Mouse (Mus musculus) CD4-positive naive resting alpha-beta T cell, adult 57 days (primary cell): ENCODE results near the gene Bbs5. TPM values are rescaled to one million over a fixed set of nuclear protein-coding genes. Genes with fewer than 3 reads are reported as not detected.

Experiments
- total RNA-seq: library from RNA; stranded (reverse); gene quantifications from one replicate; pipeline ENCODE4 v1.2.4, GENCODE M21; 2023

Bbs5 gene
- 1.3 TPM for total RNA-seq

DNA sequence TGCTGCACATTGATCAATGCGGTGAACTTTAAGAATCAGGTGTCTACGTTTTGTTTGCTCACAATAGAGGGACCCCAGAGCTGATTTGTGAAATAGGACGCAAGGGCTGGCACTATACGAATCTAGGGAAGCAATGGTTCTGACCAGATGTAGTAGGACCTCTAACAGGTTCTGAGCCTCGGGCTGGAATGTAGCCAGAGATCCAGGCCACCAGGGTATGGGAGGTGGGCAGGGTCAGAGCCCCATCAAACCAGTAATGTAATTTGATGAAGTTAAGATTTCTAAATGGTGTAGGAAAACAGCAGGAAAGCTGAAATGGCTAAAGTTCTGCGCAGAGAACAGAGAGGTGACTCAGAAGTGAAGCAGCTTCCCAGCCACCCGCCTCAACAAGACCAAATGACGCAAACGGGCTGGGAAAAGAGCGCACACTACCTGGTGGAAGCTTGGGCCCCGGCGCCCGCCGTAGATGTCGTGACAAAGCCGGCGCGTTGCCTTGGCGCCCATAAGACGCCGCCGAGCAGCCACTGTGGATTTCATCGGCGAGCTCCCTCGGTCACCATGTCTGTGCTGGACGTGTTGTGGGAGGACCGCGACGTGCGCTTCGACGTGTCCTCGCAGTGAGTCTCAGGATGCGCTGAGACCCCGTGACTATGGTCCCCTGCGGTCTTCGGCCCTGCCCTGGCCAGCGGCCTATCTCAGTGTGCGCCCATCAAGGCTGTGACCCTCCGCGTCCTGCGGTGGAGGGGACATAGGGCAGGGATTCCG, at the start of gene Bbs5:
TSS of gene Bbs5 (plus strand) at position 446 of the 765 bp plus-strand sequence.

DNA sequence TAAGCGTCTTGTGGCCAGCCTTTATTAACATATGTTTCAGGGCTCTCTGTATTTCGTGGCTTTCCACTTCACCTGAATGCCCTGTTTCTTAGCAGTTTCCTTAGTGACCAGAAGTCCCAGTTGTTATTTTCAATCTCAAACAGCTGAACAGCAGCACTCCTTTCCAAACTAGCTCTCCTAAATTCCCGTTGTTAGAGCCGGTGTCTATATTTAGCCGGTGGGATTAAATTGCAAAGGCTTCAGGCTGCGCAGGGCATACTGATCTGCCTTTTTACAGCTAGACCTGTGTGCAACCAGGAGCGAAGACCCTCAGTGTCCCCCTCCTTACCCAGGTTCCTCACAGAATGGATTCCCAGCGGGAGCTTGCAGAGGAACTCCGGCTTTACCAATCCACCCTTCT, 22.9 kb downstream of the Bbs5 start, which contains the start of gene Klhl41:
TSS of gene Klhl41 (plus strand) at position 268 of the 400 bp plus-strand sequence.

DNA sequence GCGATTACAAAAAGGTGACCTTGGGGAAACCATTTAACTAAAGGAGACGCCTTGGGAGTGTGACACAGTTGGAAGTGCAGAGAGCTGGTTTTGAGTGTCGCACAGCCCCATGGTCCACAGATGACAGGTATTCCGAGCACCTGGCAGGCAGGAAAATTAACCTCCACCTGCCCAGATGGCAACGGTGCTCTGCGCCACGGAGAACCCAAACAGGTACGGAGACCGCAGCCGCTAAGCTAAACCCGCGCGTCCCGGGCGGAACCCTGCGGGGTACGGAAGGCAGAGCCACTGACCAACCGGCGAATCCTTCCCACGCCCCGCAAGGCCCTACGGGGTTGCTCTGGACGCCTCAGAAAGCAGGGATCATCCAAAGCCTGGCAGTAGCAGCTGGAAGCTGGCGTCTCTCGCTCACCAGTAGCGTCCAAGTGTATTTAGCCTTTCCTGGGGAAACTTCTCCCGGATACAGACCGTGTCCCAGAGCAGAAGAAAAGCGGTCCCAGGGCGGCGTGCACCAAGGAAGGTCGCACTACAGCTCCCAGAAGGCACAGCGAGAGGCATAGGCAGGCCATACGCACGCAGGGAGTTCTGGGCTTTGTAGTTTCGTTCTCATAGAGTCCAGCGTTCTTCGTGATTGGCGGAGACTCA, 66.1 kb downstream of the Bbs5 start, which contains the start of gene Fastkd1:
TSS of gene Fastkd1 (minus strand) at position 536 of the 645 bp plus-strand sequence.

Other genes starting within 250 kb of the Bbs5 start
- 0.56 TPM for gene Lrp2, start 61.1 kb upstream of the Bbs5 start, total RNA-seq
- not detected for gene Klhl41, start 22.9 kb downstream of the Bbs5 start, total RNA-seq
- 17.1 TPM for gene Fastkd1, start 66.3 kb downstream of the Bbs5 start, total RNA-seq
- gene Ppig, start 75.4 kb downstream of the Bbs5 start, total RNA-seq: 97.1 TPM
- gene Ccdc173, start 142.4 kb downstream of the Bbs5 start, total RNA-seq: 2.0 TPM
- 27.1 TPM for gene Phospho2, start 142.5 kb downstream of the Bbs5 start, total RNA-seq
- gene Klhl23, start 174.8 kb downstream of the Bbs5 start, total RNA-seq: not detected
- 176 TPM for gene Ssb, start 214.4 kb downstream of the Bbs5 start, total RNA-seq
- 17.4 TPM for gene Mettl5, start 238.4 kb downstream of the Bbs5 start, total RNA-seq